Mouse (Mus musculus): ENCODE measurements around the gene Mblac1. TPM values are rescaled to one million over a fixed set of nuclear protein-coding genes. Genes with fewer than 3 reads are reported as not detected.

Mblac1 gene
- polyA plus RNA-seq (2012; rRNA removed) = 6.9 and 7.5 TPM in 2 replicates
- 8.3 and 8.8 TPM in 2 replicates for polyA plus RNA-seq (2014; fragmentation: Nextera tagmentation; extraction: Ambion mirVana)

GRCm38 (mm10) chr5:138193771-138194727, at the start of gene Mblac1:
Gene Mblac1 (plus strand): TSS chr5:138194314.
- DNase-seq (ENCODE audit: low spot score) (peak; percentile 86), ATAC-seq (ENCODE audit: low FRiP score, low read depth) (peak; percentile 76)
- Histone ChIP-seq H3K9me3 (ENCODE audit: control insufficient read depth, low read length) (no peaks in the 10 kb centered on the region), H3K4me2 (replicated peaks; ENCODE audit: low read depth, low read length, severe bottlenecking) (peak within 1 kb of the TSS; percentile 92), H3K9ac (ENCODE audit: low read depth, low read length, severe bottlenecking) (peak within 1 kb of the TSS; percentile 91), H3K27ac (replicated peaks; ENCODE audit: low read depth, low read length) (peak within 1 kb of the TSS; percentile 85), H3K27me3 (ENCODE audit: control insufficient read depth, insufficient read depth, low read length) (no peaks in the 10 kb centered on the region), H3K36me3 (ENCODE audit: control insufficient read depth, insufficient read depth, low read length) (peaks cover 30% of the 10 kb centered on the region), H3K4me1 (ENCODE audit: control insufficient read depth, insufficient read depth, low read length) (peaks cover 11% of the 10 kb centered on the region; the same call in 1 of the 2 replicates), H3K4me3 (replicated peaks; ENCODE audit: low read length) (peak within 1 kb of the TSS; percentile 74)
- TF ChIP-seq POLR2A (IDR thresholded peaks at IDR 0.05; ENCODE audit: borderline replicate concordance, extremely low read depth, insufficient read depth, insufficient read length) = no peak
- 7% methylated on average over 44 of the region's 54 CpGs for WGBS

GRCm38 (mm10) chr5:138154390-138154789, 39.7 kb upstream of the Mblac1 start:
- 89% methylated on average over 3 of the region's 3 CpGs for WGBS
- no peak for ATAC-seq (ENCODE audit: low FRiP score, low read depth)
- Histone ChIP-seq H3K4me3 (replicated peaks; ENCODE audit: low read length) (peak overlapping the region; percentile 69), H3K9ac (ENCODE audit: low read depth, low read length, severe bottlenecking) (peak overlapping the region; percentile 92; the same call in 1 of the 2 replicates), H3K27me3 (ENCODE audit: control insufficient read depth, insufficient read depth, low read length) (no peaks in the 10 kb centered on the region), H3K27ac (replicated peaks; ENCODE audit: low read depth, low read length) (no peak overlapping the region), H3K4me2 (replicated peaks; ENCODE audit: low read depth, low read length, severe bottlenecking) (peak overlapping the region; percentile 56), H3K9me3 (ENCODE audit: control insufficient read depth, low read length) (no peaks in the 10 kb centered on the region), H3K36me3 (ENCODE audit: control insufficient read depth, insufficient read depth, low read length) (peaks cover 30% of the 10 kb centered on the region), H3K4me1 (ENCODE audit: control insufficient read depth, insufficient read depth, low read length) (0 out of 2 replicates have a peak, but pooled peaks cover 4% of the 10 kb centered on the region)
- no peak for TF ChIP-seq POLR2A (IDR thresholded peaks at IDR 0.05; ENCODE audit: borderline replicate concordance, extremely low read depth, insufficient read depth, insufficient read length)
- no peak for DNase-seq (ENCODE audit: low spot score)

GRCm38 (mm10) chr5:138155443-138155976, 38.6 kb upstream of the Mblac1 start, which contains the start of gene Zfp113:
Gene Zfp113 (minus strand): TSS chr5:138155744.
- peak within 1 kb of the TSS; percentile 56 for H3K4me2 ChIP-seq (replicated peaks; ENCODE audit: low read depth, low read length, severe bottlenecking)
- DNase-seq (ENCODE audit: low spot score) = peak; percentile 97
- peak; percentile 71; the same call in 1 of the 2 replicates for TF ChIP-seq POLR2A (IDR thresholded peaks at IDR 0.05; ENCODE audit: borderline replicate concordance, extremely low read depth, insufficient read depth, insufficient read length)
- H3K27me3 ChIP-seq (ENCODE audit: control insufficient read depth, insufficient read depth, low read length) = no peaks in the 10 kb centered on the region
- H3K36me3 ChIP-seq (ENCODE audit: control insufficient read depth, insufficient read depth, low read length) = peaks cover 25% of the 10 kb centered on the region
- ATAC-seq (ENCODE audit: low FRiP score, low read depth) = peak; percentile 95
- under 1% methylated on average over 31 of the region's 31 CpGs for WGBS
- 0 out of 2 replicates have a peak, but pooled peaks cover 8% of the 10 kb centered on the region for H3K4me1 ChIP-seq (ENCODE audit: control insufficient read depth, insufficient read depth, low read length)
- peak within 1 kb of the TSS; percentile 88 for H3K27ac ChIP-seq (replicated peaks; ENCODE audit: low read depth, low read length)
- H3K9ac ChIP-seq (ENCODE audit: low read depth, low read length, severe bottlenecking) = peak within 1 kb of the TSS; percentile 92
- H3K4me3 ChIP-seq (replicated peaks; ENCODE audit: low read length) = peak within 1 kb of the TSS; percentile 69
- H3K9me3 ChIP-seq (ENCODE audit: control insufficient read depth, low read length) = no peaks in the 10 kb centered on the region

- TF ChIP-seq POLR2A (IDR thresholded peaks at IDR 0.05; ENCODE audit: borderline replicate concordance, extremely low read depth, insufficient read depth, insufficient read length) = no peak
- Histone ChIP-seq H3K9ac (ENCODE audit: low read depth, low read length, severe bottlenecking) (peak overlapping the region; percentile 85; the same call in 1 of the 2 replicates), H3K4me2 (replicated peaks; ENCODE audit: low read depth, low read length, severe bottlenecking) (peak overlapping the region; percentile 67), H3K4me3 (replicated peaks; ENCODE audit: low read length) (peak overlapping the region; percentile 75), H3K36me3 (ENCODE audit: control insufficient read depth, insufficient read depth, low read length) (peaks cover 26% of the 10 kb centered on the region), H3K4me1 (ENCODE audit: control insufficient read depth, insufficient read depth, low read length) (0 out of 2 replicates have a peak, but pooled peaks cover 3% of the 10 kb centered on the region), H3K27ac (replicated peaks; ENCODE audit: low read depth, low read length) (no peak overlapping the region), H3K9me3 (ENCODE audit: control insufficient read depth, low read length) (no peaks in the 10 kb centered on the region), H3K27me3 (ENCODE audit: control insufficient read depth, insufficient read depth, low read length) (no peaks in the 10 kb centered on the region)
- 66% methylated on average over 7 of the region's 7 CpGs for WGBS
- ATAC-seq (ENCODE audit: low FRiP score, low read depth) (no peak), DNase-seq (ENCODE audit: low spot score) (no peak)
These were observed 33.8 kb upstream of the Mblac1 start for GRCm38 (mm10) chr5:138160224-138160762.
